Mouse (Mus musculus): ENCODE data around the gene Alox5.

Alox5 gene

GRCm38 (mm10) chr6:116389481-116389880 is 71.5 kb downstream of the Alox5 start:
- in situ Hi-C loops (cut with MboI; ENCODE audit: unreplicated experiment in 2 of 2): no loop called here

- in situ Hi-C loops (cut with MboI; ENCODE audit: unreplicated experiment in 2 of 2): no loop called here
These were observed 72.9 kb downstream of the Alox5 start for GRCm38 (mm10) chr6:116388068-116388467.

- in situ Hi-C loops (cut with MboI; ENCODE audit: unreplicated experiment in 2 of 2): no loop called here
These were observed 74.5 kb downstream of the Alox5 start for GRCm38 (mm10) chr6:116386506-116386905.

GRCm38 (mm10) chr6:116386045-116386415 is 74.9 kb downstream of the Alox5 start:
- in situ Hi-C loops (cut with MboI; ENCODE audit: unreplicated experiment in 2 of 2): no loop called here

GRCm38 (mm10) chr6:116385194-116386044 is 75.6 kb downstream of the Alox5 start:
- in situ Hi-C loops (cut with MboI; ENCODE audit: unreplicated experiment in 2 of 2): no loop called here

GRCm38 (mm10) chr6:116383582-116383981 is 77.4 kb downstream of the Alox5 start:
- in situ Hi-C loops (cut with MboI; ENCODE audit: unreplicated experiment in 2 of 2): no loop called here

- in situ Hi-C loops (cut with MboI; ENCODE audit: unreplicated experiment in 2 of 2): no loop called here
These were observed 79.4 kb downstream of the Alox5 start for GRCm38 (mm10) chr6:116381605-116382004.

- in situ Hi-C loops (cut with MboI; ENCODE audit: unreplicated experiment in 2 of 2): no loop called here
These were observed 80.8 kb downstream of the Alox5 start for GRCm38 (mm10) chr6:116380157-116380556.

- in situ Hi-C loops (cut with MboI; ENCODE audit: unreplicated experiment in 2 of 2): loop anchor here in 1 of 2 experiments (5.0 kb wide), 1 partner anchor 77 kb away; no protein-coding TSS in a partner anchor
These were observed 82.1 kb downstream of the Alox5 start for GRCm38 (mm10) chr6:116378892-116379291.

- in situ Hi-C loops (cut with MboI; ENCODE audit: unreplicated experiment in 2 of 2): loop anchor here in 1 of 2 experiments (5.0 kb wide), 1 partner anchor 72 kb away; no protein-coding TSS in a partner anchor
These were observed 86.4 kb downstream of the Alox5 start for GRCm38 (mm10) chr6:116374618-116375017.

- in situ Hi-C loops (cut with MboI; ENCODE audit: unreplicated experiment in 2 of 2): no loop called here
These were observed 86.8 kb downstream of the Alox5 start for GRCm38 (mm10) chr6:116374136-116374535.

GRCm38 (mm10) chr6:116371500-116371899 is 89.5 kb downstream of the Alox5 start:
- in situ Hi-C loops (cut with MboI; ENCODE audit: unreplicated experiment in 2 of 2): no loop called here

GRCm38 (mm10) chr6:116370216-116370976 is 90.6 kb downstream of the Alox5 start:
- in situ Hi-C loops (cut with MboI; ENCODE audit: unreplicated experiment in 2 of 2): no loop called here

GRCm38 (mm10) chr6:116369811-116370210 is 91.2 kb downstream of the Alox5 start:
- in situ Hi-C loops (cut with MboI; ENCODE audit: unreplicated experiment in 2 of 2): no loop called here

GRCm38 (mm10) chr6:116367971-116368370 is 93.0 kb downstream of the Alox5 start:
- in situ Hi-C loops (cut with MboI; ENCODE audit: unreplicated experiment in 2 of 2): no loop called here

GRCm38 (mm10) chr6:116361993-116362392 is 99.0 kb downstream of the Alox5 start:
- in situ Hi-C loops (cut with MboI; ENCODE audit: unreplicated experiment in 2 of 2): no loop called here

GRCm38 (mm10) chr6:116361463-116361862 is 99.5 kb downstream of the Alox5 start:
- in situ Hi-C loops (cut with MboI; ENCODE audit: unreplicated experiment in 2 of 2): no loop called here
